Mouse (Mus musculus) right cerebral cortex, adult 2 months (tissue): Measurements from ENCODE around the gene Mark3.
"Not testable (repeated sequence)": the region's sequence is repeated elsewhere in the genome, so short reads cannot be mapped to it uniquely, and the experiment has no call there.

Source experiments
- DNase-seq, 2 experiments: peaks; one replicate each; pipeline ENCODE4 v3.0.0; 2021 to 2022; ENCODE audit warnings: low spot score in 2 of 2

The Mark3 gene

GRCm38 (mm10) chr12:111648061-111648645, 73.8 kb downstream of the Mark3 start:
- DNase-seq = peak; percentile 69 to 79

GRCm38 (mm10) chr12:111652953-111653352, 78.6 kb downstream of the Mark3 start:
- no peak for DNase-seq

GRCm38 (mm10) chr12:111653434-111653833, 79.1 kb downstream of the Mark3 start:
- DNase-seq = peak; percentile 83

- no peak for DNase-seq
These were observed 81.4 kb downstream of the Mark3 start for GRCm38 (mm10) chr12:111655695-111656094.

- no peak for DNase-seq
These were observed 85.0 kb downstream of the Mark3 start for GRCm38 (mm10) chr12:111659331-111659730.

GRCm38 (mm10) chr12:111660628-111661027, 86.3 kb downstream of the Mark3 start:
- no peak for DNase-seq

GRCm38 (mm10) chr12:111661554-111661953, 87.2 kb downstream of the Mark3 start:
- not testable (repeated sequence) for DNase-seq

GRCm38 (mm10) chr12:111663228-111664143, 89.2 kb downstream of the Mark3 start:
- peak in 1 of 2 experiments; percentile 33 for DNase-seq

- DNase-seq = no peak
These were observed 89.9 kb downstream of the Mark3 start for GRCm38 (mm10) chr12:111664144-111664634.

- DNase-seq = no peak
These were observed 90.9 kb downstream of the Mark3 start for GRCm38 (mm10) chr12:111665041-111665880.

- peak; percentile 81 to 87 for DNase-seq
These were observed 92.1 kb downstream of the Mark3 start for GRCm38 (mm10) chr12:111666380-111666779.

GRCm38 (mm10) chr12:111667421-111667820, 93.1 kb downstream of the Mark3 start:
- no peak for DNase-seq

GRCm38 (mm10) chr12:111668457-111668912, 94.2 kb downstream of the Mark3 start:
- peak; percentile 98 for DNase-seq

GRCm38 (mm10) chr12:111669000-111669788, 94.9 kb downstream of the Mark3 start:
- peak in 1 of 2 experiments; percentile 44 for DNase-seq

GRCm38 (mm10) chr12:111669961-111670360, 95.6 kb downstream of the Mark3 start:
- no peak for DNase-seq

- DNase-seq = peak; percentile 75 to 77
These were observed 96.1 kb downstream of the Mark3 start for GRCm38 (mm10) chr12:111670371-111670971.

GRCm38 (mm10) chr12:111670976-111671375, 96.7 kb downstream of the Mark3 start:
- DNase-seq = no peak

GRCm38 (mm10) chr12:111671431-111671902, 97.1 kb downstream of the Mark3 start:
- peak; percentile 76 to 85 for DNase-seq

- peak; percentile 91 to 94 for DNase-seq
These were observed 97.9 kb downstream of the Mark3 start, which contains the start of gene Ckb for GRCm38 (mm10) chr12:111672176-111672575. Gene Ckb (minus strand): TSS chr12:111672338.

- no peak for DNase-seq
These were observed 98.3 kb downstream of the Mark3 start for GRCm38 (mm10) chr12:111672581-111672980.
